10 mouse cellular contexts compared by ENCODE assay signal in the genomic region with DNA sequence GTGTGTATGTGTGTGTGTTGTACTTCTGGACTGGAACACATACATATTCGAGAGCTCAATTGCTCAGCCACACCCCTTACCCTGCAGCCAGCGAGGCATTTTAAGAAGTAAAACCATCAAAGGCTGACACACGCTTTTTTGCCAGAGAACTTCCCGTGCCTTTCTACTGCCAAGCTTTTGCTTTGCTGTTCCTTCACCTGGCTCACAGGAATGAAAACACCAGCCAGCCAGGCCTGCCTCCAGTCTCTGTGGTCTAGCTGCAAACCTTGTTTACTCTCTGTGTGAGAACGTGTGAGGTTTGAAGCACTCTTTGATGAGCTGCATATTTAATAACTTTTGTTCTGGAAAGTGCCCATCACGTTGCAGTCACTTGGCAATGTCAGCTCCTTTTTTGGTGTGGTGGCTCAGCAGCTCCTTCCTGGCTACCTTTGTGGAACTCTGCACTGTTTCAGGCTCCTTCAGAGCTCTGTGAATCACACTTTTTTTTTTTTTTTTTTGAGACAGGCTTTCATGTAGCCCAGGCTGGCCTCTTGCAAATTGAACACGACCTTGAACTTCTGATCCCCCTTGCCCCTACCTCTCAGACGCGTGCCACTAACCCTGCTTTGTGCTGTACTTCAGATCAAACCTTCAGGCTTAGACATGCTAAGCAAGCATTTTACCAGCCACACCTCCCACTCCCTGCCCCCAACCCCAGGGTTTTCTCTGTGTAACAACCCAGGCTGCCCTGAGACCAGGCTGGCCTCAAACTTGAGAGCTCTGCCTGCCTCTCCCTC. TPM values are rescaled to one million over a fixed set of nuclear protein-coding genes. Genes with fewer than 3 reads are reported as not detected.
A peak's percentile ranks its signal among the peaks of the same experiment; 100 is the strongest.
DNase-seq lines count a peak whose midpoint lies in the region; ATAC-seq lines count a peak whose summit lies in the region.
"Had no signal": no experiment of that assay in that cellular context is flagged by ENCODE, and none has a peak within 500 bp of the region (broad histone marks: within the 10 kb centered on the region; RNA-seq: fewer than 3 reads in every experiment).

No protein-coding gene starts in this region.

- ATAC-seq in forebrain, embryonic 13.5 days = no peak
- no peak for ATAC-seq in forebrain, embryonic 11.5 days (replicated peaks; ENCODE audit: low FRiP score)
- no peak for ATAC-seq in stomach, embryonic 15.5 days (ENCODE audit: insufficient read depth, low FRiP score, low read depth)
- no peak for ATAC-seq in granulocyte monocyte progenitor cell, adult 5-6 weeks (replicated peaks; ENCODE audit: poor library complexity, severe bottlenecking)

- H3K4me3 ChIP-seq in forebrain, embryonic 13.5 days = no peak overlapping the region
- H3K4me3 ChIP-seq in forebrain, embryonic 11.5 days (ENCODE audit: low read depth, low read length) = no peak overlapping the region
- peak overlapping the region; percentile 85 for H3K4me3 ChIP-seq in embryonic facial prominence, embryonic 10.5 days
- no peak overlapping the region for H3K4me3 ChIP-seq in stomach, embryonic 15.5 days (replicated peaks)

- no peaks in the 10 kb centered on the region for H3K36me3 ChIP-seq in forebrain, embryonic 13.5 days (ENCODE audit: poor library complexity, severe bottlenecking)
- H3K36me3 ChIP-seq in forebrain, embryonic 11.5 days (ENCODE audit: control insufficient read depth, insufficient read depth, low read length) = no peaks in the 10 kb centered on the region
- H3K36me3 ChIP-seq in embryonic facial prominence, embryonic 10.5 days (replicated peaks) = no peaks in the 10 kb centered on the region
- H3K36me3 ChIP-seq in stomach, embryonic 15.5 days = no peaks in the 10 kb centered on the region

- peaks cover 35% of the 10 kb centered on the region for H3K27me3 ChIP-seq in forebrain, embryonic 13.5 days
- peaks cover 5% of the 10 kb centered on the region; the same call in 1 of the 2 replicates for H3K27me3 ChIP-seq in forebrain, embryonic 11.5 days (ENCODE audit: control insufficient read depth, insufficient read depth, low read length)
- H3K27me3 ChIP-seq in embryonic facial prominence, embryonic 10.5 days (replicated peaks; ENCODE audit: low read depth, poor library complexity, severe bottlenecking) = peaks cover 23% of the 10 kb centered on the region
- no peaks in the 10 kb centered on the region for H3K27me3 ChIP-seq in stomach, embryonic 15.5 days (replicated peaks)

- peak overlapping the region; percentile 94; the same call in 1 of the 2 replicates for H3K4me2 ChIP-seq in forebrain, embryonic 13.5 days
- no peak overlapping the region; the same call in 1 of the 2 replicates for H3K4me2 ChIP-seq in forebrain, embryonic 11.5 days (ENCODE audit: low read depth, low read length, severe bottlenecking)
- H3K4me2 ChIP-seq in stomach, embryonic 15.5 days = peak overlapping the region; percentile 90; the same call in 1 of the 2 replicates

- WGBS in forebrain, embryonic 13.5 days = 24% methylated on average over 9 of the region's 9 CpGs
- 38% methylated on average over 9 of the region's 9 CpGs for WGBS in forebrain, embryonic 11.5 days
- 32% methylated on average over 9 of the region's 9 CpGs for WGBS in embryonic facial prominence, embryonic 10.5 days
- WGBS in stomach, embryonic 15.5 days = 32% methylated on average over 9 of the region's 9 CpGs

- no peak overlapping the region for H3K27ac ChIP-seq in forebrain, embryonic 13.5 days
- H3K27ac ChIP-seq in forebrain, embryonic 11.5 days (ENCODE audit: low read depth, low read length) = no peak overlapping the region
- no peak overlapping the region for H3K27ac ChIP-seq in embryonic facial prominence, embryonic 10.5 days (replicated peaks)
- H3K27ac ChIP-seq in stomach, embryonic 15.5 days = no peak overlapping the region

- no peaks in the 10 kb centered on the region for H3K9me3 ChIP-seq in forebrain, embryonic 13.5 days (replicated peaks)
- H3K9me3 ChIP-seq in forebrain, embryonic 11.5 days (ENCODE audit: control insufficient read depth, low read length) = no peaks in the 10 kb centered on the region
- no peaks in the 10 kb centered on the region for H3K9me3 ChIP-seq in embryonic facial prominence, embryonic 10.5 days
- no peaks in the 10 kb centered on the region for H3K9me3 ChIP-seq in stomach, embryonic 15.5 days

- H3K4me1 ChIP-seq in forebrain, embryonic 13.5 days = peaks cover 42% of the 10 kb centered on the region
- H3K4me1 ChIP-seq in forebrain, embryonic 11.5 days (replicated peaks; ENCODE audit: control insufficient read depth, insufficient read depth, low read length) = peaks cover 7% of the 10 kb centered on the region; the same call in 1 of the 2 replicates
- peaks cover 50% of the 10 kb centered on the region for H3K4me1 ChIP-seq in embryonic facial prominence, embryonic 10.5 days
- H3K4me1 ChIP-seq in stomach, embryonic 15.5 days = peaks cover 22% of the 10 kb centered on the region

- no peak for DNase-seq in forebrain, embryonic 11.5 days (ENCODE audit: low spot score)
- peak; percentile 11 for DNase-seq in lung, postnatal 36 days
- DNase-seq in lung, postnatal 14 days = no peak
- no peak for DNase-seq in embryonic facial prominence, embryonic 10.5 days (ENCODE audit: low spot score)
- no peak for DNase-seq in cerebellum, postnatal 36 days

- no peak overlapping the region for H3K9ac ChIP-seq in forebrain, embryonic 13.5 days
- H3K9ac ChIP-seq in forebrain, embryonic 11.5 days (ENCODE audit: low read length) = no peak overlapping the region
- H3K9ac ChIP-seq in stomach, embryonic 15.5 days = no peak overlapping the region

RNA-seq across cellular contexts. Expression of a gene that starts 0.6 kb away (rescaled TPM):
- 5.4 and 7.5 TPM in 2 replicates for polyA plus RNA-seq in forebrain, embryonic 13.5 days (2015; fragmentation: Nextera tagmentation; extraction: Ambion mirVana)
- 22.0 and 27.5 TPM in 2 replicates for polyA plus RNA-seq in forebrain, embryonic 11.5 days (2014; fragmentation: Nextera tagmentation; extraction: Ambion mirVana)
- 30.4 and 35.4 TPM in 2 replicates for polyA plus RNA-seq in embryonic facial prominence, embryonic 10.5 days (2016; fragmentation: Nextera tagmentation; extraction: Ambion mirVana)
- polyA plus RNA-seq in stomach, embryonic 15.5 days (2015; fragmentation: Nextera tagmentation; extraction: Ambion mirVana) = 19.5 and 26.3 TPM in 2 replicates
- total RNA-seq in granulocyte monocyte progenitor cell, adult 5-6 weeks (2014; fragmentation: Nextera tagmentation) = 14.6 and 23.4 TPM in 2 replicates
- total RNA-seq in granulocyte monocyte progenitor cell, adult 5-6 weeks (2017) = 11.5 and 11.8 TPM in 2 replicates

RNA-seq across cellular contexts. Expression of a gene that starts 11.2 kb away (rescaled TPM):
- polyA plus RNA-seq in forebrain, embryonic 13.5 days (2015; fragmentation: Nextera tagmentation; extraction: Ambion mirVana) = 58.0 and 62.5 TPM in 2 replicates
- 43.0 and 43.4 TPM in 2 replicates for polyA plus RNA-seq in forebrain, embryonic 11.5 days (2014; fragmentation: Nextera tagmentation; extraction: Ambion mirVana)
- 64.9 and 65.8 TPM in 2 replicates for polyA plus RNA-seq in embryonic facial prominence, embryonic 10.5 days (2016; fragmentation: Nextera tagmentation; extraction: Ambion mirVana)
- polyA plus RNA-seq in stomach, embryonic 15.5 days (2015; fragmentation: Nextera tagmentation; extraction: Ambion mirVana) = 47.2 and 50.4 TPM in 2 replicates
- 52.3 and 76.6 TPM in 2 replicates for total RNA-seq in granulocyte monocyte progenitor cell, adult 5-6 weeks (2014; fragmentation: Nextera tagmentation)
- total RNA-seq in granulocyte monocyte progenitor cell, adult 5-6 weeks (2017) = 32.2 and 34.6 TPM in 2 replicates

RNA-seq across cellular contexts. Expression of a gene that starts 15.6 kb away (rescaled TPM):
- 0.09 TPM in 1 of 2 replicates, not detected in the other for polyA plus RNA-seq in forebrain, embryonic 13.5 days (2015; fragmentation: Nextera tagmentation; extraction: Ambion mirVana)
- not detected in 2 replicates for polyA plus RNA-seq in forebrain, embryonic 11.5 days (2014; fragmentation: Nextera tagmentation; extraction: Ambion mirVana)
- 0.21 and 0.27 TPM in 2 replicates for polyA plus RNA-seq in embryonic facial prominence, embryonic 10.5 days (2016; fragmentation: Nextera tagmentation; extraction: Ambion mirVana)
- polyA plus RNA-seq in stomach, embryonic 15.5 days (2015; fragmentation: Nextera tagmentation; extraction: Ambion mirVana) = 0.08 and 0.19 TPM in 2 replicates
- not detected in 2 replicates for total RNA-seq in granulocyte monocyte progenitor cell, adult 5-6 weeks (2014; fragmentation: Nextera tagmentation)
- not detected in 2 replicates for total RNA-seq in granulocyte monocyte progenitor cell, adult 5-6 weeks (2017)
- total RNA-seq: left cerebral cortex, postnatal 14 days had no signal
- polyA plus RNA-seq: neural tube, embryonic 14.5 days had no signal

RNA-seq across cellular contexts. Expression of a gene that starts 39.4 kb away (rescaled TPM):
- 19.1 and 21.1 TPM in 2 replicates for polyA plus RNA-seq in forebrain, embryonic 13.5 days (2015; fragmentation: Nextera tagmentation; extraction: Ambion mirVana)
- 36.6 and 38.4 TPM in 2 replicates for polyA plus RNA-seq in forebrain, embryonic 11.5 days (2014; fragmentation: Nextera tagmentation; extraction: Ambion mirVana)
- polyA plus RNA-seq in embryonic facial prominence, embryonic 10.5 days (2016; fragmentation: Nextera tagmentation; extraction: Ambion mirVana) = 22.7 and 25.8 TPM in 2 replicates
- 52.7 and 79.0 TPM in 2 replicates for polyA plus RNA-seq in stomach, embryonic 15.5 days (2015; fragmentation: Nextera tagmentation; extraction: Ambion mirVana)
- 5.6 and 6.3 TPM in 2 replicates for total RNA-seq in granulocyte monocyte progenitor cell, adult 5-6 weeks (2014; fragmentation: Nextera tagmentation)
- total RNA-seq in granulocyte monocyte progenitor cell, adult 5-6 weeks (2017) = 4.0 and 7.1 TPM in 2 replicates

RNA-seq across cellular contexts. Expression of a gene that starts 48.5 kb away (rescaled TPM):
- 3.6 and 5.6 TPM in 2 replicates for polyA plus RNA-seq in forebrain, embryonic 13.5 days (2015; fragmentation: Nextera tagmentation; extraction: Ambion mirVana)
- polyA plus RNA-seq in forebrain, embryonic 11.5 days (2014; fragmentation: Nextera tagmentation; extraction: Ambion mirVana) = 5.2 and 6.5 TPM in 2 replicates
- 2.5 and 2.6 TPM in 2 replicates for polyA plus RNA-seq in embryonic facial prominence, embryonic 10.5 days (2016; fragmentation: Nextera tagmentation; extraction: Ambion mirVana)
- 0.85 and 0.91 TPM in 2 replicates for polyA plus RNA-seq in stomach, embryonic 15.5 days (2015; fragmentation: Nextera tagmentation; extraction: Ambion mirVana)
- total RNA-seq in granulocyte monocyte progenitor cell, adult 5-6 weeks (2014; fragmentation: Nextera tagmentation) = not detected in 2 replicates
- not detected in 2 replicates for total RNA-seq in granulocyte monocyte progenitor cell, adult 5-6 weeks (2017)
